Mouse (Mus musculus) kidney, adult 9 months (tissue): ENCODE measurements at regions not wholly inside any gene's neighbourhood (a gene's known extent, or its start where the extent isn't known, plus 50 kb on each side); places are given as distances from the start of the nearest gene placed in this dataset.

Experiments used
- DNase-seq: peaks from one replicate; pipeline ENCODE4 v3.0.0; 2022

DNA sequence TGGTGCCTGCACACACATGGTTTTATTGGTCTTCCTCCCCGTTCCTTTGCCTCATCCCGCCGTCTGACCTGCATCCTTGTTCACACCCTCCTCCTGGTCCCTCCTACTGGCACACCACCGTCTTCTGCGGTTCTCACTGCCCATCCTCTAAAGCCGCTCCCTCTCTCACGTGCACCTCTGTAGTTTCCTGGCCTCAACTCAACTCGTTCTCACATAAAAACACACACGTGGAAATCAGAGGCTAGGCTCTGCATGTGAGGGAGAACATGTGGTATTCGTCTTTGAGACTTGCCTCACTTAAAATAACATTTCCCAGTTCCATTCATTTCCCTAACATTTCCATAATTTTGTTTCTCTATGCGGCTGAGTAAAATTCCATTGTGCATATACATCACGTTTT is 69.5 kb downstream of the Aldh8a1 start:
- DNase-seq = no peak

DNA sequence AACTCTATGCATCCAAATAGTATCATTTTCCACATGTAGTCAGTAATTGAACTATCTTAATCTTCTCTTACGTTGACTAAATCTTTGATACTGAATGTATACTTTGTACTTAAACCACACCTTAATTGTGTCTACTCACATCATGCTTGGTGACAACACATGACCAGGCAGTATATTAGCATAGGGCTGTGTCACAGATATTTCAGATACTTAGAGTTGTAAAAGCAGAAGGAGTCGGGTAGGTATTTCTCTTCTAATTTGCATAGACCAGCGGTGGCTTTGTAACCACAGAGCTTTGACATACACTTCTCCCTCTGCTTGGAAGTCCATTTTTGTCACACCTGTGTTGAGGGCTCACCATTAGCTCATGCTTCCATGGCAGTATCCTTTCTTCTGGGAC is 71.0 kb downstream of the Aldh8a1 start:
- DNase-seq = no peak

DNA sequence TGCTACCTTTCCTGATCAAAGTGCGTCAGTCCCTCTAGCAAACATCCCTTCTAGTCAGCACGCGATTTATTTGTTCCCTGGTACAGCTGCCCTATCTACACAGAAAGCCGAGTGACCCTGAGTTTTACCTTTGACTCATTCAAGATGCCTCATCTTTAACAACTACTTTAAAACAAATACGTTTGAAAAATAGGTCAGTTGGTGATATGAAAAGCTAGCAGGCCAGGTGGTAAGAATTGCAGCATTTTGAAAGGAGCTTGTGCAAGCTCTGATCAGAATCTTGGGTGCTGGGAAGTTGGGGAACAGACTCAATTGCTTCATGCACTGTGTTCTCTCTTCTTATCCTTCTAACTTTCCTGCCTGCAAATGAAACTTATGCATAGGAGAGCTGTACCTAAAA is 71.9 kb downstream of the Aldh8a1 start:
- no peak for DNase-seq

DNA sequence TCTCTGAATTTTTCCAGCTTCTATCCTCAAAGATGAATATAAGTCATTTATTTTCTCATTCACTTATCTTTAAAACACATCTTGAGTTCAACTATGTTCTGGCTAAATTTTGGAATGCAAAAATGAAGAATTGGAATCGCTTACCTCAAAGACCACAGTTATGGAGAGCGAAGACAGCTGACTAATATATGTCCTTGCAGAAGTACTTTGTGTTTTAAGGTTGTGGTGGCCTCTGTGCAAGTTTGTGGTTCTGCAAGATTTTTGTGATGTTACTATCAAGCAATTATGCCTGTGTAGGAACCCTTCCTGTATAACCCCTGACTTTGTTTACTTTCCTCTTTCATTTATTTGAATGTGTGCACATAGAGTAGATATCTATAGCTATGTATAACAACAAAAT is 75.5 kb downstream of the Aldh8a1 start:
- DNase-seq = no peak

DNA sequence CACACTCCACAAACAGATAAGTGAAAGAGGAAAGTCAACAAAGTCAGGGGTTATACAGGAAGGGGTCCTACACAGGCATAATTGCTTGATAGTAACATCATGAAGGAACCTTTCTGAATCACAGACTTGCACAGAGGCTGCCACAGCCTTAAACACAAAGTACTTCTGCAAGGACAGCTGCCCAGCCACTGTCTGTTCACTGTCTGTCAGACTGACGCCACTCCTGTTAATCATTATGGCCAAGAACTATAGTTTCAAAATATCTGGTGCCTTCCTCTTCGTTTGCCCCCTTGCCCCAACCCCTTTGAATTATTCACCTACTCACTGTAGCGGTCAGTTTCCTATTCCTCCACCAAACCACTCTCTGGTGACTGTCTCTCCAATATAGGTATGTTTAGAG is 76.4 kb downstream of the Aldh8a1 start:
- DNase-seq = peak; percentile 25

DNA sequence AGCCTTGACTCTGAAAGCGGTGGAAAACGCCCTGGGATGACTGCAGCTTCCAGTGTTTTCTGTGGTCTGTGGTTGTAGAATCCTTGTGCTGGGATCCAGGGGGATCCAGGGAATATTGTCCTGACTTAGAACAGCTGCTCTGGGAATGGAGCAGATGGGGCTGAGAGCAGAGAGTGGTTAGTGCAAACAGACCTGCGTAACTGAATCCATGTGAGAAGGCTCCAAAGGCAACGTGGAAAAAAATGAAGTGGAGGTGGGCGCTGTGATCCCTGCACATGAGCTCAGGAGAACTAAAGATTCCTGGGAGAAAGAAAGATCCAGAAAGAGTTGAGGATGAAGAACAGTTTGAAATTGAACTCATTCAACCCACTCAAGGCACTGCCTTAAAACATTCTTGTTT is 77.1 kb downstream of the Aldh8a1 start:
- no peak for DNase-seq

DNA sequence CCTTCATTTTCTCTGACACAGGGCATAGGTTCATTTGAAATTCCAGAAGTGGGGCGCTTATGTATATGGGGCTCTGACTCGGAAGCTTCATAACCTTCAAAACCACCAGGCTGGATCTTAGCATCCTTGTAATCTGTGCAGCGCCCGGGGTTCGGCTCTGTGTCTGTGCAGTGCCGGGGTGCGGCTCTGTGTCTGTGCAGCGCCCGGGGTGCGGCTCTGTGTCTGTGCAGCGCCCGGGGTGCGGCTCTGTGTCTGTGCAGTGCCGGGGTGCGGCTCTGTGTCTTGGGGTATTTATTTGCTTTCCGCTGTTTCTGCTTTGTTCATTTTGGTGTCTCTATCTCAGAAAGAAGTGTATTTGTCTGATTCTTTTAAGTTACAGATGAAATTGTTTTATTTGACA is 77.7 kb downstream of the Aldh8a1 start:
- no peak for DNase-seq

DNA sequence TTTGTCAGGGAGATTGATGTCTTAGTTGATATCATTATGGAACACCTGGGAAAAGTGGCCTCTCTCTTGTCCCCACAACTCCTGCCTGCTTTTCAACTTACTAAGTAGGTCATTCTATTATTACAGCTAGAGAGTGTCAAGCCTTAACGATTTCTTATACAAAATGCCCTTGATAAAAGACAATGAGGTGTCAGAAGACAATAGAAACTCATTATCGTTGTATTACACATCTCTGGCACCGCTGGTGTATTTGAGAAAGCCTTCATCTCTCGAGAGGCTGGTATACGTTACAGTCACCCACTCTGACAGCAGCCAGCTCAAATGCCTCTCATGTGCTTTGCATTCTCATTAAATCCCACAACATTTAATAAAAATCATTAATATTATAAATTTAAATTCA is 78.8 kb downstream of the Aldh8a1 start:
- DNase-seq = no peak

DNA sequence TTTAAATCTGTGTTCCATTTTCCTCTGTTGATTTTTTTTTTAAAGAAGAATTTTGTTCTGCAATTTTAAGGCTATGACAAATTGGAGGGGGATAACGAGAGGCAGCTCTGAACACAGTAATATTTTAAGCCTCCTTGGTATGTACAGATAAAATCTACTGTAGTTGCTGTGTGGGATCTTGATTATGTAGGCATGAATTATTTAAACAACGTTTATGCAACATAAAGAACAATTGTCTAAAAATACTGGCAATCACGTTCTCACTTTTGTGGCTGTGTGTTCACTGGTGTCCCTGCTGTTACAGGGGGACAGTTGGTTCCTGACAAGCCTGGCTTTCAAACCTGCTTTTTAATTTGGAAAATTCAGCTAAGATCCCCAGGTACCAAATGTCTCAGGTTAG is 79.3 kb downstream of the Aldh8a1 start:
- no peak for DNase-seq

DNA sequence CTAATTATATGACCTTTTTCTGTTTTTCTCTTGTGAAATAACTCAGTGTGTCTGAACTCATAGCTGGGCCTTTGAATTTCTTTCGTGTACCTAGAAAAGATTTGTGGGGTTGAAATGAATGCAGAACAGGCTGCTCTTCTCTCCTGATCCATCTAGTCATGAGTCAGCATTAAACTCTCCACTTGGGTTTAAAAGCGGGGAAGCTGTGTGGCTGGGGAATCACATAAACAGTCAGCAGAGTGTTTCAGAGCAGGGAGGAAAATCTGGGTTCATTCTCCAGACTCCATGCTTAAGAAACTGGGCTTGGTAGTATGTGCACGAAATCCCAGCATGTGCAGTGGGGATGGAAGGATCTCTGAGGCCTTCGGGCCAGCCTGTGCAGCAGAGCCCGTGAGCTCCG is 79.9 kb downstream of the Aldh8a1 start:
- no peak for DNase-seq

DNA sequence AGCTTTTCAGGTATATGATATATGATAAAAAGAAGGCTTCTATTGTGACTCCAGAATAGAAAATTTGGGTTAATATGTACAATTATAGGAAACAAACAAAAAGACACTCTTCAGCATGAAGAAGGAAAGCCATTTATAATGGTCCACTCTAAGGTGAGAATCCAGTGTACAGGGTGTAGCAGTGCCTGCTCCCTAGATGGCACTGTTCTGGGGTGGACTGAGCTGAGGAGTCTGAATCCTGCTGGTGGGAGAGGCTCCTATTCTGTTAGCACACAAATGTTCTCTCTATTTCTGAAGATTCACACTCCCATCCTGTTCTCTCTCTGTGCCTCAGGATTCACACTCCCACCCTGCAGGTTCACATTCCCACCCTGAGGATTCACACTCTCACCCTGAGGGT is 81.5 kb downstream of the Aldh8a1 start:
- no peak for DNase-seq

DNA sequence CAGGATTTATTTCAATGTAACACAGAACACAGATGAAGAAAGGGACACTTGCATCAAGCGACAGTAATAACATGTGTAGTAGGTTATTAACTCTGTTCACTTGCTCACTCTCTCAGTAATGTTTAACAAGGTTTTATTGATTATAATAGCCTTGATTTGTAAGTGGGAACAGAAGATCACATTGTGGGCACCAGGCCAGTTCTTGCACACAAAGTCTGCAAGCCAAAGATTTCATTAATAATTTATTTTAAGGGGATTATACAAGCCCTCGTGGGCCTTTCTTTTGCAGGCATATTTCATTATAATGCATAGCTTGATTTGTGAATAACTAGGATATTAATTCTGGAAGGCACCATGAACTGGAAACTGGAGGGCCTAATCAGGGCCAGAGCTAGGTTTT is 83.0 kb downstream of the Aldh8a1 start:
- DNase-seq = peak; percentile 72

DNA sequence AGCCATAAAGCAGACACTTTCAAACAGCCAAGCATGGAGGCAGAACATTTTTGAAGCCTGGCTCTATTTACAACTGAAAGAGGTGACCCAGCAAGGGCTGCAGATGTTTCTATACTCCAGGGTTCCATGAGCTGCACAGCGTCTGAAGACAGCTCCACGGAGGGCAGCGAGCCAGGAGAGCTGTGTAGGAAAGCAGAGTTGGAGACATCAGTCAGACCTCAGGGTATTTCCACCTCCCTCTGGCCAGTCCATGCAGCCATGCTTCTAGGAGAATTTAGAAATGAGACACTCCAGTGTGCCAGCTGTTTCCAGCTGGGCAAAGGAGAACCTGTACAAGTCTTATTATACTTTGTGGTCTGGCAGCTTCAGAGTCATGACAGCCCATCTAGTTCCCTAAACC is 85.8 kb downstream of the Aldh8a1 start:
- DNase-seq = no peak

DNA sequence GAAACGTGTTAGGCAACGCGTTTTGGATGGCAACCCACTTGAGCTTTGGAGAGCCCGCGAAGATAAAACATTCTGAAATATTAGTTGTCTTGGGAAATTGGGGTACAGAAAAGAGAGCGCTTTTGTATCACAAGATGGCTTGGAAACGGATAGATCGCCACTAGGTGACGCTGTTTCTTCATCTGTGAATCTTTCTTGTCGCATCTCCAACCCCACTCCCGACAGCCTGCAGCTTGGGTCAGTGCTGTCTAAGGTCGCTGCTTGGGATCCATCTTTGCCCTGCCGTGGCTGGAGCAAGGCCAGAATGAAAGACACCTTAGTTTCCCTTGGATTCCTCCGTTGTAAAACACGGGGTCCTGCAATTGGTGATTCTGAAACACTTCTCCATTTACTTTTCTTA is 88.3 kb downstream of the Aldh8a1 start:
- DNase-seq = peak; percentile 93

DNA sequence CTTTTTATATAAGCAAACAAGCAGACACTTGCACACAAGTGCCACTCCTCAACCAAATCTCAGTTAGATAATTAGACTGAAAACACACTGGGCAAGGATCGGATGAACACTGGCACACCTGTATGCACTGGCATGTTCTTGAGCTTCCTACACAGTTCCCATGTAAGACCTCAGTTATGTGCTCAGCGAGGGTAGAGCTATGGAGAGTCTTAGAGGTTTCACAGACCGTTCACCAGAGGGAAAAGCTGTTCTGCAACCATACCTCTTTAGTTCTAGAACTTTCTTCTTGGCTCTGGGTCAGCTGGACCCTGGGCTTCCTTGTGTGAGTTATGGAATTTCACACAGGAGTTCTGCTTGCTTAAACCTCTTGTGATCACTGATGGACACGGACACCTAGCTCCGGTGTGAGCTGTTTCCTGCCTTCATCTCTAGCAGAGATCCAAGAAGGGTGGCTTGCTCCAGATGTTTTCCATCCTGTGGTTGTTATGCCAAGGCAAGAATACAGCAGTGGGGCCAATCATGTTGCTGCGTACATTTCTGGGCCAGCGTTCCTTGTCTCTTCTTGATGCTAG is 88.8 kb downstream of the Aldh8a1 start:
- DNase-seq = no peak

DNA sequence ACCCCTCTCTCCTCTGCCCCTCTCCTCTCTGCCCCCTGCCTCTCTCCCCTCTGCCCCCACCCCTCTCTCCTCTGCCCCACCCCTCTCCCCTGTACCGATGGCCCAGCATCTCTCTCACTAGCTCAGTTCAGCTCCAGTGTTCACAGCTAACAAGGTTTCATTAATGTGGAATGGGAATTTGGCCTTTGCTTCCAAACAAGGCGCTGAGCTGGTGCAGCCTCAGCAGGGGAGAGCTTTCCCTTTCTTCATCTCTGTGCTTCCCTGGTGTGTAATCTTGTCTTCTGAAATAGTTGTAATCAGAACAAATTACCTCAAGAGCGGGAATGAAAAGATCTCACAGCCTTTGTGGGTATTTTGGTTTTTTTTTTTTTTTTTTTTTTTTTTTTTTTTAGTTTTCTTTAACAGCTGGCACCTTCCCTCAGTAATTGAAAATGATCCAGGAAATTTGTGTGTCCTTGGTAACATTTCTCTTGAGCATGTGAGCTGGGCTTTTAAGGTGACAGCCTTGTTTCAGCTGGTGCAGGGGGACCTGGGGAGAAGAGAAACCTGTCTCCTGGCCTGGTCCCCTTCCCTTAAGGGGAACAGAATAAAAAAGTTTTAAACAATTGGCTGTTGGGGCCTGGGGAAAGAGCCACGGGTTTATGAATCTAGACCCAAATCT is 90.5 kb downstream of the Aldh8a1 start:
- peak; percentile 71 for DNase-seq

DNA sequence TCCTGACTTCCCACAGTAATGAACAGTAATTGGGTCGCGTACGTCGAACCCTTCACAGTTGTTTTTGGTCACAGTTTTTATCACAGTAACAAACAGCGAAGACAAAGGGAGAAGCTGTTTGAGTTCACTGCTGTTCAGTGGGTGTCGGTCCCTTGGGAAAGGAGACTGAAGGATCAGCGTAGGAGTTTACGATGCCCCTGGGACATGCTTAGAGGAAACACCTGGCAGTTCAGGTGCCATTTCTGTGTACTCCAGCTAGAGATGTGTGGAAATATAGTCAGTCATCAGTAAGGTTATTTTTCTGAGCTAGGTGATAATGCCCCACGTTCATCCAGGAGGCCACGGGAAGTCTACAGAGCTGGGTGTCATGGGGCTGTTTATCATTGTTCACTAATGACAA is 91.3 kb downstream of the Aldh8a1 start:
- DNase-seq = no peak

DNA sequence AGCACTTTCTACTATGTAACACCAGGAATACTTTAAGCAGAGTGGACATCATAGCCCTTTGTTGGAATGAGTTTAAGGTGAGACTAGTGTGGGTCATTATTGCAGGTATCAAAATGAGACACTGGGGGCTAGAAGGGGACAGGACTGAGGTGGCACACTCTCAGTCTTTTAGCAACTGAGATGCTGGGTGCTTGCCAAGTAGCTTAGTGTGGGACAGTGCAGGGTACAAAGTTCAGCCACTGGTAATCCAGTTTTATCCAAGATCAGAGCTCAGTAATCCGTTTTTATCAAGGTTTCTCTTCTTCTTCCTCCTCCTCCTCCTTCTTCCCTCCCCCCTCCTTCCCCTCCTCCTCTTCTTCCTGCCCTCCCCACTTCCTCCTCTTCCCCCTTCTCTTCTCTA is 92.9 kb downstream of the Aldh8a1 start:
- peak; percentile 76 for DNase-seq

DNA sequence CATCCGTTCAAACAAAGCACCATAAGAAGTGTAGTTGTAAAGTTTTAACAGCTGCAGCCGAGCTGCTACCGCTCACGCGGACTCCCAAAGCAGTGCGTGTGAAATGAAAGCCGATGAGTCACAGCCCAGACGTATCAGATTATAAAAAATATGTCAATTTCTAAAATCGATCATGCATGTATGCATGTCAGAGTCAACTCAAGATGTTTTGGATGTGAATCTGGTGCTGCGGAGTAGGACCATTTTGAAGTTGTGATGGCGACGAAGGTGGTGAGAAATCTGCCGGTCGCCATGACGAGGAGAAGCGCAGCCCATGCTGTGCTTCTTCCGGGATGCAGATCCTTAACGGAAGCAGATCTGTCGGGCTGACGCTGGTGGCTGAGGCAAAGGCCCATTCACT is 93.5 kb downstream of the Aldh8a1 start:
- no peak for DNase-seq

DNA sequence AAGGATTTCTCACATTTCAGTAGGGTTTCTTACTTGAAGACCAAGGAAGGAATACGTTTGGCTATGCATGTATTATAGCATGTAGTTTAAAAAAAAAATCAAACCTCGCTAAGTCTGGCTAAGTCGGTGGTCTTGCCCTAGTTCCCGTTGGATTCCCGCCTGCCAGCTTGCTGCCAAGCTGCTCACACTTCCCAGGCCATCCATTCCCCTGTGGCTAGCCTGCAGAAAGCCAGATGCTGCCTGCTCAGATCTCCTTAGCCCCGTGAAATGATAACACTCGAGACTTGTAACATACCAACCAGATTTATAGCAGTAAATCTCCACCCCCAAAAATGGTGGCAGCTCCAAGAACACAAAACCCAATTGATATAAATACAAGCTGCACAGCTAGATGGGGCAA is 97.2 kb downstream of the Aldh8a1 start:
- DNase-seq = no peak

DNA sequence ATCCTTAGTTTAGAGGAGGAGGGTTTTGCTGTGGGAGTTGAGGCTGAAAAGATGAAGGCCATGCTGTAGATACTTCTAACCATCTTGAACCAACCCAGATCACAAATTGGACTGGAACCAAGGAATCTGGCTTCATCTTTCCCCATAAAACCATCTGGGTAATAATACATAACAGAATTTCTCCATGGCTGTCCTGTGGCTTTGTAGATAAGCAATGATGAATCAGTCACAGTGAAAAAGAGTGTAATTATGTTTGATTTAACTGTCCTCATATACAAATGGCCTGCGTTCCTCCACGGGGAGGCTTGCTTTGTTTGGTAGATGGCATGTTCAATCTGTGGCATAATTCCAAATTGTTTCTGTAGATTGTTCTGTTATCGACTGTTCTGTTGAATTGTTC is 100.9 kb downstream of the Aldh8a1 start:
- no peak for DNase-seq

DNA sequence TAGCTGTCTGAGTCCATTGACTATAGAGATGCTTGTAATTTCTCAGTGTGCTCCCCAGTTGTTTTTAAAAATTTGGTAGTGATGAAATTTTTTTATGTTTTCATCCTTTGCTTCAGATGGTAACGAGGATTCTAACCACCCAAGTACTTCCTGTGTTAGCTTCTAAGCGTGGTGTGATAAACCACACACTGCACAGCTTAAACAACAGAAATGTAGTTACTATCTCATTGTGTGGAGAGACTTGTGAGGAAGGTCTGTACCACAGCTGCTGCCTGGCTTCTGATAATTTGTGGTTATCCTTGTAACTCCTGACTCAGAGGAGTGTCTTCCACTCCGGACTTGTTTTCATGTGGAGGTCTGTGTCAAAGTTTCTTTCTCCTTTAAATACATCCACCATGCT is 102.3 kb downstream of the Aldh8a1 start:
- no peak for DNase-seq

DNA sequence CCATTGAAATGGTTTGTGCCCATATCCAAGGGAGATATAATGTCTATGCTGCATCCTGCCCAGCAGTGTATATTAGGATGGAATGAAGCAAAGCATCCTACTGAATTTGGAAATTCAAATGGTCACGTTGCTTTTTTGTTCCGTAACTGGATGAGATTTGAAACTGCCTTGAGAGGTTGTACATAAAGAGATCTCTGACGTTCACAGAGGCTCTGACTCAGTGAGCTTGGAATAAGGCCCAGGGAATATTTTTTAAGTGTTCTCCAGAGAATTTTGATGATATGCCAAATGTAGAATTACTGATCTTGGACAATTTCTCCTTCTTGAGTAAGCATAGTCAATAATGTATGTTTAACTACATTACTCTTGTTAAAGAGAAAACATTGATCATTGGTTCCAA is 104.2 kb downstream of the Aldh8a1 start:
- no peak for DNase-seq

DNA sequence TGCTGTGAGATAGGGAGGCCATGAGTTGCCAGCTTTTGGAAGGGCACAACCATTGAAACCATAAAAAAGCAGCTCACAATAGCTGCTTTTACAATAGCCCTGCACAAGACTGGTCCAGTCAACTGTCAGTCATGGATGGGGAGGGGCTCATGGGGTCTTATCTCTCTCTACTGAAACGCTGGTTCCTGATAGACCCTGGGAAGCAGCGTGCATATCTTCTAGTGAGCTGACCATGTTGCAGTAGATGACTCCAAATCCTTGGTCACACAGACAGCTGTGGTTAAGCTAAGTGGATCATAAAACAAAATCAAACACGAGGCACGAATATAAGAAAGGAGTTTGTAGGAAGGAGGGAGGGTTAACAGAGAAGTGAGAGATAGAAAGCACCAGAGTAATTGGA is 105.0 kb downstream of the Aldh8a1 start:
- DNase-seq = no peak

DNA sequence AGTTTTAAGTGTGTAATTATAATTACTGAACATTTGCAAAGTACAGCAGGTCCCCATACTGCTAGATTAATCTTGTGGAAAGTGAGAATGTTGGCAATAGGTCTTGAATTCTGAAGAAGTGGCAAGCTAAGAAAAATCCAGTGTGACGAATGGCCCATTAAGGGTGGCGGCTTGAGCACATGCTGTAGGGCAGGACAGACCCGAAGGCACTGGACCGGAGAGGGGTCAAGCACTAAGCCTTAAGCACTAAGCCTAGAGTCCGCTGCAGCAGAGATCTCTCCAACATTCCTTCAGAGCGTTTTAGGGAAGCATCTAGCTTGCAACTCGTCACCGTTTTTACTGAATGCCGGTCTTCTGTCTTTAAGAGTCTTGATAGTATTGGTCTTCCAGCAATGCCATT is 105.6 kb downstream of the Aldh8a1 start:
- DNase-seq = peak; percentile 54

DNA sequence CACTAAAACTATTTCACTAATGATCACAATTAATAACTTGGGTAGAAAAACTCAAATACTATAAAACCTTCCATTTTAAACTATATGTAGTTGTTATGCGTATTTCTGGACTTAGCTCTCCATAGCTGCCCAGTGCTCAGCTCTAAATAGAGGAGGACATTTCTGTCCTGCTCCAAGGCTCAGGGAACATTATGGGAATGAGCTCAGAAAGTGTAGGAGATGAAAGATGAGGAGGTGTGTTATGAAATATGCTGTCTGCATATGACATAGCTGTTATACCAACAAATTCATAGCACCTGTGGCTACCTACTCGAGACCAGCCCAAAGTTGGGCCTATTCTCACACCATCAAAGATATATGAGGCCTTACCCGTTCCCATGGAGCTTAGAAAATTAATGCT is 106.3 kb downstream of the Aldh8a1 start:
- no peak for DNase-seq
